ENCODE assay signal across 25 mouse cellular contexts in the genomic region with DNA sequence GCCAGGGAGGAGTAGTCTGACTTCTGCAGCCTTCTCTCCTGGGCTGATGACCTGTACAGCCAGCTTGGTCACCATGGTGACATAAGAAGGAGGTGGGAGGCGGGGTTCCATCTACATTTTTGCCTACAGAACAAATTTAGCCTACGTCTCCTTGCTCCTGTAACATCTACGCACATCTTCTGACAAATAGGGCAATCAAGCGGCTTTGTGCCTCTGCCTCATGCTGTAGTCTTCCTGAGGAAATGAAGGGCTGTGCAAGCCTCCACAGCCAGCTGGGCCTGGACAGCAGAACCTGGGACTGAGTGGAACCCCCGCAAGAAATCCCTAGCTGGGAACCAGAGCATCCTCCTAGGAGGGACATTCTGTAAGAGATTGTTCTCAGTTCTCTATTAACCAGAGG. TPM values are rescaled to one million over a fixed set of nuclear protein-coding genes. Genes with fewer than 3 reads are reported as not detected.
"Had no signal": no experiment of that assay in that cellular context is flagged by ENCODE, and none has a peak within 500 bp of the region (broad histone marks: within the 10 kb centered on the region; RNA-seq: fewer than 3 reads in every experiment).

No protein-coding gene starts in this region.

- H3K4me3 ChIP-seq: gastrocnemius, adult 2 months; heart, embryonic 10.5 days; heart, embryonic 12.5 days; hindbrain, embryonic 10.5 days; hindbrain, embryonic 12.5 days; intestine, embryonic 15.5 days; kidney, embryonic 15.5 days; limb, embryonic 13.5 days; limb, embryonic 15.5 days; liver, embryonic 12.5 days had no signal

- H3K27me3 ChIP-seq: hindbrain, embryonic 12.5 days; intestine, embryonic 15.5 days; kidney, embryonic 15.5 days; limb, embryonic 13.5 days; limb, embryonic 15.5 days; liver, embryonic 12.5 days had no signal

- H3K36me3 ChIP-seq: heart, embryonic 10.5 days; heart, embryonic 12.5 days; hindbrain, embryonic 10.5 days; hindbrain, embryonic 12.5 days; intestine, embryonic 15.5 days; kidney, embryonic 15.5 days; limb, embryonic 13.5 days; limb, embryonic 15.5 days; liver, embryonic 12.5 days had no signal

- H3K9ac ChIP-seq: heart, embryonic 12.5 days; hindbrain, embryonic 12.5 days; hindbrain, embryonic 14.5 days; intestine, embryonic 15.5 days; kidney, embryonic 15.5 days; limb, embryonic 13.5 days; limb, embryonic 15.5 days; liver, embryonic 12.5 days had no signal

- DNase-seq: gastrocnemius, adult 2 months; gastrocnemius, postnatal 10 days; gastrocnemius, postnatal 25 days; heart, adult 18-20 months; heart, postnatal 10 days; heart, postnatal 4 days; kidney, adult 18-20 months; kidney, adult 8-10 months; kidney, postnatal 14 days; kidney, postnatal 36 days; left cerebral cortex, postnatal 4 days had no signal

- H3K4me2 ChIP-seq: heart, embryonic 12.5 days; hindbrain, embryonic 12.5 days; hindbrain, embryonic 14.5 days; intestine, embryonic 15.5 days; kidney, embryonic 15.5 days; limb, embryonic 13.5 days; limb, embryonic 15.5 days; liver, embryonic 12.5 days had no signal

- H3K4me1 ChIP-seq: heart, embryonic 10.5 days; heart, embryonic 12.5 days; intestine, embryonic 15.5 days; kidney, embryonic 15.5 days; limb, embryonic 13.5 days; limb, embryonic 15.5 days; liver, embryonic 12.5 days had no signal

- H3K27ac ChIP-seq: gastrocnemius, adult 2 months; heart, embryonic 10.5 days; hindbrain, embryonic 10.5 days; hindbrain, embryonic 12.5 days; hindbrain, embryonic 14.5 days; intestine, embryonic 15.5 days; kidney, embryonic 15.5 days; kidney, postnatal 0 days; limb, embryonic 13.5 days; limb, embryonic 15.5 days; liver, embryonic 12.5 days had no signal

- ATAC-seq: hindbrain, embryonic 16.5 days; inflammation-experienced regulatory T-cells, adult 6 months; intestine, embryonic 15.5 days; intestine, postnatal 0 days; liver, embryonic 12.5 days had no signal

- H3K9me3 ChIP-seq: heart, embryonic 10.5 days; heart, embryonic 12.5 days; hindbrain, embryonic 10.5 days; hindbrain, embryonic 12.5 days; intestine, embryonic 15.5 days; kidney, embryonic 15.5 days; limb, embryonic 13.5 days; limb, embryonic 15.5 days had no signal

RNA-seq across cellular contexts. Expression of a gene that starts 35.8 kb away (rescaled TPM):
- polyA plus RNA-seq: inflammation-experienced regulatory T-cells, adult 6 months had no signal
